Mouse (Mus musculus): ENCODE measurements around the gene Mrpl45.
A peak's percentile ranks its signal among the peaks of the same experiment; 100 is the strongest.
"Not testable (repeated sequence)": the region's sequence is repeated elsewhere in the genome, so short reads cannot be mapped to it uniquely, and the experiment has no call there.

Gene Mrpl45

DNA sequence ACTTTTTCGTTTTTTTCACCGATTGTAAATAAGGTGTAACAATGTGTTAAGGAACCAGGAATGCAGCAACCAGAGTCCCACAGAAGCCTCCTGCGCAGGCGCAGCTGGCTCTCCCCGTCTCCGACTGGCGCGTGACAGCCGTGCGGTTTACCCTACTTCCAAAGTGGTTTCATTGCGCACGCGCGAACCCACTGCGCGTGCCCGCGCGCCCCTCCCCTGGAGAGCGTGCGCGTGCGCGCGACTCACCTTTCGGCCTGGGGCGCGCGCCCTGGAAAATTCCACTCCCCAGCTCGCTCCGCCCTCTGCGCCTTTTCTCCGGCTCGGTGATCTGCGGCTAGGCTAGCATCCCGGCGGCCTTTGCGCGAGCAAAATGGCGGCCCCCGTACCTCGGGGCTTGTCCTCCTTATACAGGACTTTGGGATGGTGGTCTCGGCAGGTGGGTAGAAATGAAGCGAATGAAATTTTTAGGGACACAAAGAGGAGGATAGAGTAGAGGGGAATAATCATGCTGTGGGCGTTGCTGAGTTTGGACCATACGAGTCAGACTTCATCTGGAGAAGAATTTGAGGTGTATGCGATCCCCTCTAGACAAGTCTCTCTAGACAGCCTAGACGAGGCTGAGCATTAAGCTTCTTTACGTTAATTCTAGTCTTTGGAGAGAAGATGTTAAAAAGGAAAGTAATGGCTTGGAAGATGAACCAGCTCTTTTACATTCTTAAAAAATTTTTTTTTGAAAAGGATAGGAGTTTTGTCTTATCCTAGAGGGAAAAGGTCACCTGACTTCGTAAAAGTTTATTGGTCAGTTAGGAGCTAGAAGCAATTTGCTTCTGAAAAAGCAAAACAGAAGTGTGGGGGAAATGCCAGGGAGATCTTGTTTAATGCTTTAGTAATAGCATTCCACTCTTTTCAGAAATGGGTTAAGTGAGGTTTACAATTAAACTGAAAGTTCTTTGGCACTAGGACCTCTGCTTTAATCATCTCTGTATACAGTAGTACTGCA, at the start of gene Mrpl45:
Mrpl45 (plus strand) TSS at position 213 of the 1,000 bp plus-strand sequence.
- peak; percentile 97 to 98 for DNase-seq (ENCODE audit: low spot score in 2 of 2)

DNA sequence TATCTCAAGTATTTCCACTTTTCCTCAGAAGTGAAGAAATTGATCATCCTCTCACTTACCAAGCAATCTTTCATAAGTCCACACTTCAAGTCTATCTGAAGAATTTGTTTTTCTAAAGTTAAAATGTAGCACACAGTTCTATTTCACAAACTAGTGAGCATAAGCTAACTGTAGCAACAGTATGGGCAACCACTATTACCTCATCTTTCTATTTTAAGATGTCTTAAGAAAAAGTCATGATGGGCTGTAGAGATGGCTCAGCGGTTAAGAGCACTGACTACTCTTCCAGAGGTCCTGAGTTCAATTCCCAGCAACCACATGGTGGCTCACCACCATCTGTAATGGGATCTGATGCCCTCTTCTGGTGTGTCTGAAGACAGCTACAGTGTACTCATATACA, 49.0 kb upstream of the Mrpl45 start:
- DNase-seq (ENCODE audit: low spot score in 2 of 2) = not testable (repeated sequence)

DNA sequence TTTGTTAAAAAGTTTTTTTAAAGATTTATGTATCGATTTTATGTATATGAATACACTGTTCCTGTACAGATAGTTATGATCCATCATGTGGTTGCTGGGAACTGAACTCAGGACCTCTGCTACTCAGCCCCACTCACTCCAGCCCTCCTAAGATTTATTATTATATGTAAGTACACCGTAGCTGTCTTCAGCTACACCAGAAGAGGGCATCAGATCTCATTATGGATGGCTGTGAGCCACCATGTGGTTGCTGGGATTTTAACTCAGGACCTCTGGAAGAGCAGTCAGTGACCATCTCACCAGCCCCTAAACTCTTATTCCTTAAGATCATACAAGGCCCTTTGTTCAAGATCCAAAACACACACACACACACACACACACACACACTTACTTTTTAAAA, 45.5 kb upstream of the Mrpl45 start:
- not testable (repeated sequence) for DNase-seq (ENCODE audit: low spot score in 2 of 2)

DNA sequence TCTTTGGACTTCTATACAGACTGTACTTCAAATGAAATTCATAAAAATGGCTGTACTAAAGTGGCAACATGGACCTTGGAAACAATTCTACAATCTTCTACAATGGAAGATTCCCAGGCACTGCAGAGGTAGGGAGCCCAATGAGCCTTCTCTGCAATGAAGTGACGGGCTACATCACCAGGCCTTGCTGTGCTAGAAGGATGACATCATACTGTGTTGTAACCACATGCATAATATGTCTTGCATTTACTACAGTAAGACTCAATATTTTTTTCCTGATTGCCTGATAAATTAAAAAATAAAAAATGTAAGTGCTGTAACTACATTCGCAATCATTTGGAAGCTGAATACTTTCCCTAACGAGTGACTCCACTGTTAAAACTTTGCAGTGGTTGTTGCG, 42.7 kb upstream of the Mrpl45 start:
- no peak for DNase-seq (ENCODE audit: low spot score in 2 of 2)

DNA sequence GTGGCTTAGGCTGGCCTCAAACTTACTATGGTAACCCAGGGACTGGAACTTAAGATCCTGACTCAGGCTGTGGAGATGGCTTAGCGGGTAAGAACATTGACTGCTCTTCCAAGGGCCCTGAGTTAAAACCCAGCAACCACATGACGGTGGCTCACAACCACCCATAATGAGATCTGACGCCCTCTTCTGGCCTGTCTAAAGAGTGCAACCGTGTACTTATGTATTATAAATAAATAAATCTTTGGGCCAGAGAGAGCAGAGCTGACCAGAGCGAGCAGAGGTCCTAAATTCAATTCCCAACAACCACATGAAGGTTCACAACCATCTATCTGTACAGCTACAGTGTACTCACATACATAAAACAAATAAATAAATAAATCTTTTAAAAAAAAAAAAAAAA, 41.9 kb upstream of the Mrpl45 start:
- DNase-seq (ENCODE audit: low spot score in 2 of 2) = no peak

DNA sequence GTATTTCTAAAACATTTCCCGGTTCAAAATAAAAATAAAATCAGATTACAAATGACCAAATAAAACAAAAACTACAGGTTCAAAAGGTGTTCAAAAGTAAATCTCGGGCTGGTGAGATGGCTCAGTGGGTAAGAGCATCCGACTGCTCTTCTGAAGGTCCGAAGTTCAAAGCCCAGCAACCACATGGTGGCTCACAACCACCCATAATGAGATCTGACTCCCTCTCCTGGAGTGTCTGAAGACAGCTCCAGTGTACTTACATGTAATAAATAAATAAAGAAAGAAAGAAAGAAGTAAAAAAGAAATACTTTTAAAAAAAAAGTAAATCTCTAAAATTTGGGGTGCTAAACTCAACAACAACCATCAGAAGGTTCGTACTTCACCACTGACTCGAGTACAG, 40.6 kb upstream of the Mrpl45 start:
- DNase-seq (ENCODE audit: low spot score in 2 of 2) = not testable (repeated sequence)

DNA sequence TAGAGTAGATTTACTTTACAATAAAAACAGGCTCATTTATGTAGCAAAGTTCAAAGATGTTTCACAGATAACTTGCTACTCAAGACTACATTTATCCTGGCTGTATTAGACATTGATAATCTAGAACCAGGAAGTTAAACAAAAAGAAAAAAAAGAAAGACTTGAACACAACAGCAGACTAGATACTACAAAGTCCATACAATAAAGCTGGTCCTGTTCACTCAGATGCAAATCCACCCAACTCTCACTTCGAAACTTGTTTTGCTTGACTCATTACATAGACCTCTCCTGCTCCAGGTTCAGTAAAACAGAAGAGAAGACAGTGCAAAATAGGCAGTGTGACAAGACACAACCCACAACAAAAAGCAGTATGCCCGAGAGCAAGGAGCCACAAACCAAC, 40.2 kb upstream of the Mrpl45 start:
- DNase-seq (ENCODE audit: low spot score in 2 of 2) = no peak

DNA sequence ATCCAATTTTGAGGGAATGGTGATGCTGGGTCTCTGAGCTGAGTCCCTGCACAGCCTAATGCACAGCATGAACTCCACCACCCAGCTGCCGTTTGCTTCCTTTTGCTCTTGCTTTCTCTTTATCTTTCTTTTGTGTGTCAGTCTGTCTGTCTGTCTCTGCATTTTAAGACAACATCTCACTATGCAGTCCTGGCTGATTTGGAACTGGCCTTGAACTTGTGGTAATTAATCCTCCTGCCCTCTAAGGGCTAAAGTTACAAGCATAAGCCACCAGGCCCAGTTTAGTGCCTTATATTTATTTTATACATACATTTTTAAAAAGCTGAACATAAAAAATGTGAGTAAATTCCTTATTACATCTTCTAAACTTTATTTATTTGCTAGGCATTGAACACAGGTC, 39.5 kb upstream of the Mrpl45 start:
- DNase-seq (ENCODE audit: low spot score in 2 of 2) = no peak

DNA sequence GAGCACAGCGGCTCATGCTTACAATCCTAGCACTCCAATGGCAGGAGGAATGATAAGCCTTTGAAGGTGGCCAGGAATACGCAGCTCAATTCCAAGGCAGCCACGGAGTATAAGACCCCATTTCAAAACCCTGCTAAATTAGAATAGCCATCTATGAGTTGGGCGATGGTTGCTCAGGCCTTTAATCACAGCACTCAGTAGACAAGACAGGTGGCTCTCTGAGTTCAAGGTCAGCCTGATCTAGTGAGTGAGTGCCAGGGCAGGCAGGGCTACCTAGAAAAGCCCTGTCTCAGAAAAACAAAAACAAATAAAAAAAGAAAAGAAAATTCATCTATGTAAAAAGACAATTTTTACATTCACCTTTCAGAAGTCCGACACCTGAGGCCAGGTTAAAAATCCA, 38.4 kb upstream of the Mrpl45 start:
- no peak for DNase-seq (ENCODE audit: low spot score in 2 of 2)

DNA sequence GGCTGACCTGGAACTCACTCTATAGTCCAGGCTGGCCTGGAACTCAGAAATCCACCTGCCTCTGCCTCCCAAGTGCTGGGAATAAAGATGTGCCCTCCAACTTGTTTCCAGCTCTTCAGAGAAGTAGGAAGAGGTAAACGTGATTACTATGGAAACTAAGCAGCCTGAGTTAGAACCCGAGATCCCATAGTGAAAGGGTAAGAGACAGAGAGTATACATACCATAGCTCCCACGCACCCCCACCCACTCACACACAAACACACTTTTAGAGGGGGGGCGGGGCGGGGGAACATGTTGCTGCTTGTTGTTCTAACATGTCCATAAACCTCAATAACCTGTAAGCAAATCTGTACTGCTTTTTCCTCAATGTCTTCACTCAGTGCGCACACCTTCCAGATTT, 37.1 kb upstream of the Mrpl45 start:
- DNase-seq (ENCODE audit: low spot score in 2 of 2) = no peak

DNA sequence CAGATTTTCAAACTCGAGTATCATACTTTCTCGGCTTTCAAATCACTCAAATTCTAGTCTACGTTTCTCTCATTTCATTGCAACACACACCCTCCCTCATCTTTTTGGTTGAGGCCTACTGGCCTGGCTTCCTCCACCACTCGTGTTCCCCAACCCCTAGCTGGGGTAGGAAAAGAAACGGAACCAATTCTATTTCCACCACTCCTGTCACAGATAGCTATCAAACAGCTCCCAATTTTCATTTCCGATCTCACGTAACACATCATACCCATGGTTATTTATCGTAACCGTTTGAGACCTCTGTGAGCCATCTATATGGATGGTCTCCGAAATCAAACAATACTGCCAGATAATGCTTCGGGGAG, 36.5 kb upstream of the Mrpl45 start:
- no peak for DNase-seq (ENCODE audit: low spot score in 2 of 2)

DNA sequence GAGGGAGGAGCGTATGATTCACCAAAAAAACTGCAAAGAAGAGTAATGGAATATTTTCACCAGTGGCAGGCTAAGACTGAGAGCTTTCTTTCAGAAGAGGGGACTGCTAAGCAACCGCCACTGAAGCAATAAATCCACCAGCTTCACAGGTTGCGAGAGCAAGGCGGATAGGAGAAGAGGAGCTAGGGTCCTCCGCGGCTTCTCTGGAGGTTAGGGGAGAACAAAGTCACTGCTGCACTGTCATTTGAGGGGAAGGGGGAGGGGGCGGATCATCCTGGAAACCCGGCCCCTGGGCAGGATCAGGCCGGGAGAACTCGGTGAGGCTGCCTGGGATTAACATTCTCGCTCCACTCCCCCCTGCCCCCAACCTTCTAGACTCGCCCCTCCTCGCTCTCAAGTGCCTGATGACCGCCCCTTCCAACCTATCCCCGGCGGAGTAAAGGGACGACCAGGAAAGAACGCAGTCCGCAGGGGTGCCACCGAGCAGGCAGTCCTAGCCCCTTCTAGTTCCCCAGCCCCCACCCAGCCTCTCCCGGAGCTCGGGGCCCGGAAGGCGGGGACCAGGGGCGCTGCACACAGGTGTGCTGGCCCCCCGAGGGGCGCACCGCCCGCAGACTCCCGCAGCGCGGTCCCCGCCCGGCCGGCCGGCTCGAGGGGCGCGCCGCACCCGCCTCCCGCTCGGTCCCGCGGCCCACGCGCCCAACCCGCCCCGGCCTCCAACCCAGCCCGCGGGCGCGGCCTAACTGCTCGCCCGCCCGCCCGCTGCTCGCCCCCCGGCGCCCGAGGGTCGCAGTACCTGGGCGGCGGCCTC, 35.9 kb upstream of the Mrpl45 start:
- peak; percentile 20 to 30 for DNase-seq (ENCODE audit: low spot score in 2 of 2)

DNA sequence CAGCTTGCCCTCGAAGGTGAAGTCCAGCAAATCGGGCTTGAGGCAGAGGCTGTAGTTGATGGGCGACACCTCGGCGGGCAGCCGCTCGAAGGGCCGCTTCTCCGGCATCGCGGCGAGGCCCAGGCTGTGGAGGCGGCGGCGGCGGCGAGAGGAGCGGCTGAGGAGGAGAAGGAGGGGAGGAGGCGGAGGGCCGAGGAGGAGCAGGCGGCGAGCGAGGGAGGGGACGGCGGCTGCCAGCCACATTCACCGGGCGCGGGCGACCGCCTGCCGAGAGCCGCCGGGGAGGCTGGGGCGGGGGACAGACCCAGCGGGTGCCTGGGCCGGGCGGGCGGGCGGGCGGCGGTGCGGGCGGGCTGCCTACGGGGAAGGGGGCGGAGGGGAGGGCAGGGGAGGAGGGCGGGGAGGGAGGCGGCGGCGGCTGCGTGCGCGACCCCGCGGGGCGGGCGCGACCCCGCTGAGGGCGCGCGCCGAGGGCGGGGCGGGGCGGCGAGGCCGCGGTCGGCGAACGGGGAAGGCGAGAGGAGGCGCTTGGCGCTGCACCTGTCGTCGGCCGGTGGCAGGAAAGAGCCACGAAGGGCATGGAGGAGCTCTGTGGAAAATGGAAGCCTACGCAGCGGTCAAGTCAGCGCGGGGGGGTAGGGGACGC, 35.2 kb upstream of the Mrpl45 start, which contains the start of gene Npepps:
Npepps (minus strand) TSS at position 423 of the 646 bp plus-strand sequence.
- DNase-seq (ENCODE audit: low spot score in 2 of 2) = peak; percentile 40 to 43

DNA sequence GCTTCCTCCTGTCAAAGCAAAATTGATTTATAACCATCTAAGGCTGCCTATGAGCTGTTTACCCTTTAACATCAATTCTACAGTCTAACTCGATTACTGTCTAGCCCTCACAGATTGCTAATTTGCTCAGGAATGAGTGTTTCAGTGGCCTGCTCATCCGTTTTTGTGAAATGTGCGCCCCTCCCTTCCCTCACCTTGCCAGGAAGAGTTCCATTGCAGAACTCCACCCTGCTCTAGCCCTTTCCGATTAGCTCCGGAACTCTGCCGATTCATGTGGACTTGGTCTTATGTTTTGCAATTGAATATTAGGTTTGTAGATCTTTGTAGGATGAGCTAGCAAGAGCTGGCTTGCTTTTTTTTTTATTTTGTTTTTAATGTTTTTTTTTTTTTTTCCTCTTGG, 33.3 kb upstream of the Mrpl45 start:
- no peak for DNase-seq (ENCODE audit: low spot score in 2 of 2)

DNA sequence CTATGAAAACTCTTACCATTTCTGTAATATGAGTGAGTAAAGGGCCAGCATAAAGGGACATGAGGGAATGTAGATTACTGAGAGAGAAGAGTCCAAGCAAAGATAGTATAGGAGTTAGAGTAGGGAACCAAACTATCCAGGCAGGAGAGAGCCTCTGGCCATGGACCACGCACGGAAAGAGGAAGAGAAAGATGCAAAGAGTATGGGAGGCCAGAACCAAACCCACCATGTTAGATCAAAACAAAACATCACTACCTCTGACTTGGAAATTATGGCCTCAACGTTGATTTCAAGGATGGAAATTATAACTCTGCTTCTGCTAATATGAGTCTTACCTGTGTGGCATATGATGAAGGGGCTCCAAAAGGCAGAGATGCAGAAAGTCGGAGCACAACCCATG, 30.7 kb upstream of the Mrpl45 start:
- no peak for DNase-seq (ENCODE audit: low spot score in 2 of 2)

DNA sequence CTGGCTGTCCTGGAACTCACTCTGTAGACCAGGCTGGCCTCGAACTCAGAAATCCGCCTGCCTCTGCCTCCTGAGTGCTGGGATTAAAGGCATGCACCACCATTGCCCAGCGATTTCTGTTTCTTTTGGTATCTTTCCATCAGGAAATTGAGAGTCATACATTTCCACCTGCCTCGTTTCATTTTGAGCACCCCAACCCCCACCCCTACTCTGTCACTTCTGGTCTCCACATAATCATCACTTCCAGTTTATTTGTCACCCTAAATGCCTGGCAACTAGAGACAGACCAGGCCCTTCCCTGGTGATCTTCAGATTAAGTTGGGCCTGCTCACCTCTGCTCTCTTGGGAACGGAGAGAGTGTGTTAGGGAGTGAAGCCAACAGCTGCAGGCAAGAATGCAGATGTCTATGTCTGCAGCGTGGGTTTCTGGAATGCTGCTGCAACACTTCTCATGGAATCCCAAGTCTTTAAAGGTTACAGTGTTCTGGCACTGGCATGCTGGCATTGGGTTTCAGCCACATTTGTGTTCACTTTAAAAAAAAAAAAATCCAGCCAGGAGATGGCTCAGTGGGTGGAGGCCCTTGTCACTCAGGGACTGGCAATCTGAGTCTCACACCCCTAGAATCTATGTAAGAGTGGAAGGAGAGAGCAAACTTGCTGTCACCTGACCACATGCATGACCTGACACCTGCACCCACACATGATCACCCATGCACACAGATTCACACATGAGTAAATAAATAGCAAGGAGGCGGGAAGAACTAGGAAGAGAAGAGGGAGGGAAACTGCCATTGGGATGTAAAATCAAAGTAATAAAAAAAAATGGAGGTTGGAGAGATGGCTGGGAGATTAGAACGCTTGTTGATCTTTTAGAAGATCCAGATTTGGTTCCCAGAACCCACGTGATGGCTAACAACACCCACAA, 29.4 kb upstream of the Mrpl45 start:
- no peak for DNase-seq (ENCODE audit: low spot score in 2 of 2)

DNA sequence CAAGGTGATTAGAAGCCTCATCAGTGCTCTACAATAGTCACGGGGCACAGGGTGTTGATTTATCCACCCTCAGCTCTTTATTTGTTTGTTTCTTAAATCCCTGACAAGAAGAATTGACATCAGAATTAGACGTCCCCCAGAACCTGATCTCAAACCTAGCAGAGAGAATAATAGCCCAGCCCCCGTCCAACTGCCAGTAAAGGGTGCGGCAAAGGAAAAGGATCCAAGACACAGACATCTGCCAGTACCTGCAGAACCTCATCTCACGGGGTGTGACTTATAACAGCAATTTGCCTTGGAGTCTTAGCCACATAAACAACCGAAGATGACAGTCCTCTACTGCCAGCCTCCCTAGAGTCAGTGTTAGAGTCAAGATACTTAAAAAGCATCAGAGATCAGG, 28.5 kb upstream of the Mrpl45 start:
- no peak for DNase-seq (ENCODE audit: low spot score in 2 of 2)

DNA sequence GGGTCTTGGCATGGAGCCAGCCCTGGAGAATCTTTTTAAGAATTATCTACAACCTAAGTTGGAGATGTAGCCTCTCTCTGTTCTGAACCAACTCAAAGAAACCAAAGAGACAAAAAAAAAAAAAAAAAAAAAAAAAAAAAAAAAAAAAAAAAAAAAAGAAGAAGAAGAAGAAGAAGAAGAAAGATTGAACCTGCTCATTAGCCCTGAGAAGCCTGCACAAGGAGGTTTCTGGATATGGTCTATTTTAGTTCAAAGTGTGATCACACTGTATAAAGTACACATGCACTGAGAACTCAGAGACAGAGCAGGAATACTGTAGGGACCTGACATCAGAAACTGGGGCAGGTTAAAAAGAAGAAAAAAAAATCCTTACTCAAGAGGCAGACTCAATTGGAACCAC, 27.9 kb upstream of the Mrpl45 start:
- DNase-seq (ENCODE audit: low spot score in 2 of 2) = no peak

DNA sequence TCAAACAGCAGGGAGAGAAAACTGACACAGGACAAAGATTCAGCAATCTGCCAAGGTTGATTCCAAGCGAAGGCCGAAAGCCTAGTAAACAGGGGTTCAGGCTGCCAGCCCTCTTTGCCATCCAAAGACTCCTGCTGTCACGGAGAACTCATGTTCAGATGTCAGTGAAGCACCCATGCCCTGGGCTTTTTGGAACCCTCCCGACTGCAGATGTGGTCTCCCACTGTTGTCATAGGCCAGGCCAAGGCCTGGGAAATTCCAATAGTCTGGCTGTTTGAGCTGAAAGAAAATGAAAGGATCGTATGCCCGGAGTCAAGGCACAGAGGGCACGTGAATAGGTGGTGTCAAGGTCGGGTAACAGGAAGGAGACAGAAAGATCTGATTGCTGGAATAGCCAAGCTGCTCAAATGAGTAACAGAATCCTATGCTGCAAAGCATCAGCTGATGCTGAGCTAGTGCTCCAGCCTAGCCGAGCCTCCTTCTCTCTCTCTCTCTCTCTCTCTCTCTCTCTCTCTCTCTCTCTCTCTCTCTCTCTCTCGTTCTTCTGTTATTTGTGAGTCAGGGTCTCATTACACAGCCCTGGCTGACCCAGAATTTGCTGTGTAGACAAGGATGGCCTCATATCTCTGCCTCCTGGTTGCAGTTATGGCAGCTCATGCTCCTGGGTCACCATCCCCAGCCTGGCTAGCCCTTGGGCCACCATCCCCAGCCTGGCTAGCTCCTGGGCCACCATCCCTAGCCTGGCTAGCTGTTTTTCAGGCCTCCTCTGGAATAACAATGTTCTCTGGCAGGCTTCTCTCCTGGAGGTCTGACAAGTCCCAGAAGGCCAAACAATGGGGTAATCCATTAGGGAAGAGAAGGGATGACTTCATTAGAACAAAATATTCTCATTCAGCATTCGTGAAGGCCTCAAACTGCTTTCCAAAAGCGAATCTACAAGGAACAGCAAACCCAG, 26.0 kb upstream of the Mrpl45 start:
- DNase-seq (ENCODE audit: low spot score in 2 of 2) = no peak

DNA sequence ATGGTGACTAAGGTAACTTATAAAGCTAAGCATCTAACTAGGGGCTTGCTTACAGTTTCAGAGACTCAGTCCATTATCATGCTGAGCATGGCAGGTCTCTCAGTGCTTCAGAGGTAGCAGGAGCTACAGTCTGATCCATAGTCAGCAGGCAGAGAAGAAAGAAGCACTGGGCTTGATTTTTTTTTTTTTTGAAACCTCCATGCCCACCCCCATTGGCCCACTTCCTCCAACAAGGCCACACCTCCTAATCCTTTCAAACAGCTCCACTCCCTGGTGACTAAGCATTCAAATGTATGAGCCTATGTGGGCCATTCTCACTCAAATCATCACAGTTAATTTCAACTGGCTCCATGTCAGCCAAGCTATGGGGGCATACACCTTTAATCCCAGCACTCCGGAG, 22.8 kb upstream of the Mrpl45 start:
- DNase-seq (ENCODE audit: low spot score in 2 of 2) = no peak

Data from right cerebral cortex, postnatal 36 days (tissue).